Mouse (Mus musculus) granulocyte monocyte progenitor cell, adult 5-6 weeks (primary cell): ENCODE measurements at regions not wholly inside any gene's neighbourhood (a gene's known extent, or its start where the extent isn't known, plus 50 kb on each side); places are given as distances from the start of the nearest gene placed in this dataset.

Source experiments
- ATAC-seq: replicated peaks from 2 replicates; pipeline ENCODE4 v1.8.0; 2016; ENCODE audit warnings: mild to moderate bottlenecking, moderate TSS enrichment, inconsistent platforms; ENCODE audit not compliant: poor library complexity, severe bottlenecking

DNA sequence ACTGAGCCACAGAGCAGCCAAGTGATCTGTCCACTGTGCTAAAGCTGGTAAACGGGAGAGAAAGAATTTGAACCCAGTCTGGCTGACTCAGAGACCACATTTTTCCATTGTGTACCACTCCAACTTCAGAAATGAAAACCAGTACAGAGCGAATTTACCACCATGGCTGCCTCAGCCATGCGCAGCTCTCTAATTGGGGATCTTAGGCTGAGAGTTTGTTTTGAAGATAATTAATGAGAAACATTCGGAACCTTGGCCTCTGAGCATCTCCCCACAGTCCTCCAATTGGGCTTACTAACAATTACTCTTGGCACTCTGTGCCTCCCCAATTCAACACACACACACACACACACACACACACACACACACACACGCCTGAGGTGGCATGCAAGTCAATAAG lies 128.3 kb downstream of the Mtx3 start:
- ATAC-seq, result no peak

DNA sequence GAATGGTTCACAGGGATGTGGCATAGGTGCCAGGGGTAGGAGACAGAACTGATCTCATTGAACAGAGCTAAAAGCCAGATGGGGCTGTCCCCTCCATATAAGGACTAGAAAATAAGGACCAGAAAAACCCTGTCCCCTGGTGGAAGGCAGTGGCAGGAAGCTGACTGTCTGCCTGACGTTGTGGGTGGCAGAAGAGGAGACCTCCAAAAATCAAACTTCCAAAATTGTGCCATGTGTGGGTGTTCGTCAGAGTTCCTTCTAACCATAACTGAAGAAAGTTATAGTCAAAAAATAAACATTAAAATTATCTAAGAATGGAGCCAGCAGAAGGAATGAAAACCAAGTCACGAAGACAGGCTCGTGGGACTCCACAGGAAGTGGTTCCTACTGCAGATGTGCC lies 129.2 kb downstream of the Mtx3 start:
- ATAC-seq, result no peak

DNA sequence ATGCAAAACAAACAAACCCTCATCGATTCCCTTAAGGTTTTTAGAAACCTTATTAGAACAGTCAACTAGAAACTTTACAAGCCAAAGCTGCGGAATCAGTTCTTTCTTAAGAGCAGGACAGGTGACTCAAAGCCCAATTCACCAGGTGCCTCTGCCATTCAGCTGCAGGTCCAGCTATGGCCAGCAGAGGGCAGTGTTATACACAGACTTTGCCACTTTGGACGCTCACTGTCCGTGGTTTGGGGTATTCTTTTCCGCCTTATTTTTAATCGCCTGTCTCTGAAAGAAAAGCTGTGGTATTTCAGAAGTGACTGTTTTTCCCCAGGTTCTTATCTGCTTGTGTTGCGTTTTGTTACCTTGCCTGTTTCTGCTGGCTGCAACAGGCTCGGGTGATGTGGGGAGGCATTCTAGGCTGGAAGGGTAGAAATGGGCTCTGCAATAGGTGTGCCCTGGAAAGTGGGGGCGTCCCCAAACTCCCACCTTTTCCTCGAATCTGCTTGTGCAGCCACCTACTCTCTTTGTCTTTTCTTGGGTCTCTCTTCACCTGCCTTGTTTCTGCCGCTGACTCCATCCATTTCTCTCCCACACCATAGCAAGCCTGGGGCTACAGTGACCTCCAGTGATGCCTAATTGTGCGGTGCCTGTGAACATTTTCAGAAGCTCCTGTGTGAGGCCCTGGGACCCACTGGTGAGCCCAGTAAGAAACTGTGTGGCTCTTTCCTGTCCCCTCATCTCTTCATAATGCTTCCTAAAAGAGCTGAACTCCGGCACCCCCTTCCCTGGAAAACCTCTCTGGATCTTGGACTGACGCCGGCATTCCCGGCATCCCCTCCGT lies 142.4 kb downstream of the Mtx3 start:
- ATAC-seq, result peak; percentile 93

DNA sequence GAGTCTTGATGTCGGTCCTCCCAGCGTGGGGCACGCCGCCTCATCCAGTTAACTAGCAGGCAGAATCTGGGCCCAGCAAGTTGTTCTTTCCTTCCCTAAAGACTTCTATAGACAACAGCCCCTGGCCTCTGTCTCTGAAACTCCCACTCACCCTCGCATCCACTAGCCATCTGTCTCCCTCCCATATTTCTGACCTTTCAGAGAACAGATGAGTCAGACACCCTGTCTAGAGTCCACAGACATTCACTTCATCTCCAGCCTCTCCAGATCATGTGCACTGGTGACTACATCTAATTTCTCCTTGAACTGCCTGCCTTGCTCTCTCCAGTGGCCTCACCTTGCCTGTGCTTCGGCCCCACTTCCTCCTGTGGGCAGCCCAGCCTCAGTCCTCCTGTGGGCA lies 143.1 kb downstream of the Mtx3 start:
- 0 out of 2 replicates have a peak, but pooled peaks have one; percentile 20 for ATAC-seq

DNA sequence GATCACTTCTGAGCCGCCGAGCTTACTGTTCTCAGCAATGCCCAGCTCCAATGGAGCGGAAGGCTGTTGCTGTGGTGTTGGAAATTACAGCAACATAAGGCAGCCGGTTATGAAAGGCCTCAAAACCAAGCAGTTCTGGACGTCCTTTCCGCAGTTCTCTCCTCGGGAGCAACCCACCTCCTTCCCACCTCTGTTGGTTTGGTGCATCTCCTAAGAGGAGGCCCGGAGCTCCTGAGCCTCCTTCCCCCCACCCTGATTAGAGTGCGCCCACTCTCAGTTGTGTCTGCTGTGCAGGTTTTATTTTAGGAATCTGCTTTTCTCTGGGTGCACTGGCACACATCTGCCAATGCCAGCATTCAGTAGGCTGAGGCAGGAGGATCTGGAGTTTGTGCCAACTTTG lies 144.0 kb downstream of the Mtx3 start:
- no peak for ATAC-seq

DNA sequence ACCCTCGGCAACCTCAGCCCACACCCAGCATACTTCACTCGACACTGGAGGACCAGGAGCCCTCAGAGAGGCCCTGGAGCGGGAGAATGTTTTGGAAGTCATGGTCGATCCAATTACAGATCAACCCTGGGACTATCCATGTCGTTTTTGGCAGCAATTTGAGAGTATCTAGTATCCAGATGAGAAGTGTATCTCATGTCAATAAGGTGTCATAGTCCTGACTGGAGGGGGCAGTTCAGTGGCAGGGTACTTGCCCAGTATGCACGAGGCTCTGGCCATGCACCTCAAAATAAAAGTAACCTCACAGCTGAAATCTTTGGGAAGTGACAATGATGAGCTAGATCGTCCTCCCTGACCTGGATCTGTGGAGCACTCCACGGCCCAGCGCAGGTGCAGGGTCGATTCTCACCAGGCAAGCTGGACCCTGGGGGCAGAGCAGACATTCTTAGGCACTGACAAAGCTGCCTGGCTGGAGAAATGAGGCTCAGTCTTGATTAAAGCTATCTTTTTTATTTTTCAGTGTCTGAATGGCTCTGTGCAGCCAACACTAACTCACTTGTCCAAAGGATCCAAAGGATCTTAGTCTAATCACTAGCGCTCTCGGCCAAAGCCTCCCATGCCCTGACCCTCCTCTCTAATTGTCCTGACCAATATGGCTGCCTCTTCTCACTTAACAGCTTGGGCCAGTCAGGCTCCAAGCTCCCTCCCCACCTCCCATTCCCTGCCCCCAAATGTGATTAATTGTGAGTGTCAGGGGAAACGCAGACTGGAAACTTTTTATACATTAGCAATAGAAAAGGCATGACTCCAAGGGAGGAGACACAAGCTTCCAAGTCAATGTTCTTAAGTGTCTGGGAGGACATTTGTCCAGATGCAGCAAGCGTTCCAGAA lies 146.0 kb downstream of the Mtx3 start:
- ATAC-seq, result no peak
